Mouse (Mus musculus) ES-E14 (cell line): ENCODE measurements around the gene Gab1.

Source experiments
- CHD2 ChIP-seq: IDR thresholded peaks from 2 replicates; pipeline ENCODE4 v1.6.1; 2014; ENCODE audit warnings: mild to moderate bottlenecking, low read depth, low read length, inconsistent platforms
- HCFC1 ChIP-seq: IDR thresholded peaks from 2 replicates; pipeline ENCODE4 v1.6.1; 2012; ENCODE audit warnings: low read length, inconsistent platforms, borderline replicate concordance; ENCODE audit not compliant: insufficient read depth
- MAFK ChIP-seq: IDR thresholded peaks from 2 replicates; pipeline ENCODE4 v1.6.1; 2014; ENCODE audit warnings: mild to moderate bottlenecking, low read depth, low read length, inconsistent platforms; ENCODE audit not compliant: insufficient read depth
- ZC3H11A ChIP-seq: IDR thresholded peaks from 2 replicates; pipeline ENCODE4 v1.6.1; 2012; ENCODE audit warnings: low read depth, mild to moderate bottlenecking, inconsistent platforms, low read length, borderline replicate concordance
- ZNF384 ChIP-seq: IDR thresholded peaks from 2 replicates; pipeline ENCODE4 v1.6.1; 2012; ENCODE audit warnings: low read depth, low read length, inconsistent platforms

- TF ChIP-seq MAFK (no peak), HCFC1 (no peak), CHD2 (no peak), ZNF384 (no peak), ZC3H11A (no peak)
Measured at GRCm38 (mm10) chr8:80784559-80784958, 95.8 kb downstream of the Gab1 start.
